Mouse (Mus musculus): ENCODE data around the gene Sdhaf2. TPM values are rescaled to one million over a fixed set of nuclear protein-coding genes. Genes with fewer than 3 reads are reported as not detected.

The Sdhaf2 gene
- polyA plus RNA-seq, 1 experiment from 2014 or later: 60.4 TPM

DNA sequence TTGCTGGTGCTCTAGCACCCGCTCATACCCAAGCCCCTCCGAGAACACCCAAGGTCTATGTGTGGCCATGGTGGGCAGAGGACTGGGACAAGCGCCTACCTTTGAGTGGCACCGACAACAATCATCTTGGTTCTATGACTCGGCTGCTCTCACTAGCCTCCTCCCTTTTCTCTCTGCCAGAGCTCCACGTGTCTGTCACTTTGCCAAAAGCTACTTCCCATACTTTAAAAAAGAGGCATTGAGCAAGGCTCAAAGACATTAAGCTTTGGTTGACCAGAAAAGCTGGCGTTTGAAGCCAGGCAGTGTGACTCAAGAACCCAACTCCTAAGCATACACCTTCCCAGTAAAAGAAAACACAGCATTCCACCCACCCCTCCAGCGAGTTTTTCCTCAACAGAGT, 67.8 kb downstream of the Sdhaf2 start:
- Histone ChIP-seq H3K9me3 (ENCODE audit: control insufficient read depth, low read length) (no peaks in the 10 kb centered on the region), H3K4me1 (replicated peaks; ENCODE audit: control insufficient read depth, insufficient read depth, low read length) (peaks cover 2% of the 10 kb centered on the region), H3K4me3 (ENCODE audit: low read depth, low read length) (no peak overlapping the region), H3K9ac (ENCODE audit: low read depth, low read length) (no peak overlapping the region), H3K27me3 (replicated peaks; ENCODE audit: control insufficient read depth, insufficient read depth, low read length) (peaks cover 86% of the 10 kb centered on the region), H3K4me2 (peak overlapping the region; percentile 62), H3K36me3 (ENCODE audit: control insufficient read depth, insufficient read depth, low read length) (no peaks in the 10 kb centered on the region), H3K27ac (ENCODE audit: low read depth, low read length) (no peak overlapping the region)
- ATAC-seq (replicated peaks; ENCODE audit: low FRiP score): no peak
- 31% methylated on average over 8 of the region's 8 CpGs for WGBS
- DNase-seq (ENCODE audit: low spot score): no peak

GRCm38 (mm10) chr19:10457484-10457800, 68.5 kb downstream of the Sdhaf2 start:
- Histone ChIP-seq H3K9me3 (ENCODE audit: control insufficient read depth, low read length) (no peaks in the 10 kb centered on the region), H3K4me2 (peak overlapping the region; percentile 62), H3K4me3 (ENCODE audit: low read depth, low read length) (peak overlapping the region; percentile 44), H3K36me3 (ENCODE audit: control insufficient read depth, insufficient read depth, low read length) (no peaks in the 10 kb centered on the region), H3K27me3 (replicated peaks; ENCODE audit: control insufficient read depth, insufficient read depth, low read length) (peaks cover 86% of the 10 kb centered on the region), H3K27ac (ENCODE audit: low read depth, low read length) (no peak overlapping the region), H3K4me1 (replicated peaks; ENCODE audit: control insufficient read depth, insufficient read depth, low read length) (peaks cover 2% of the 10 kb centered on the region), H3K9ac (ENCODE audit: low read depth, low read length) (no peak overlapping the region)
- peak; percentile 78 for ATAC-seq (replicated peaks; ENCODE audit: low FRiP score)
- peak; percentile 73 for DNase-seq (ENCODE audit: low spot score)
- whole genome bisulfite sequencing: 1% methylated on average over 33 of the region's 34 CpGs

- peaks cover 80% of the 10 kb centered on the region for H3K27me3 ChIP-seq (replicated peaks; ENCODE audit: control insufficient read depth, insufficient read depth, low read length)
- H3K9ac ChIP-seq (ENCODE audit: low read depth, low read length): no peak within 1 kb of the TSS
- peak; percentile 36; the same call in 1 of the 2 replicates for ATAC-seq (replicated peaks; ENCODE audit: low FRiP score)
- H3K36me3 ChIP-seq (ENCODE audit: control insufficient read depth, insufficient read depth, low read length): no peaks in the 10 kb centered on the region
- peak; percentile 57 for DNase-seq (ENCODE audit: low spot score)
- peaks cover 2% of the 10 kb centered on the region for H3K4me1 ChIP-seq (replicated peaks; ENCODE audit: control insufficient read depth, insufficient read depth, low read length)
- H3K4me2 ChIP-seq: peak within 1 kb of the TSS; percentile 62
- no peaks in the 10 kb centered on the region for H3K9me3 ChIP-seq (ENCODE audit: control insufficient read depth, low read length)
- peak within 1 kb of the TSS; percentile 44 for H3K4me3 ChIP-seq (ENCODE audit: low read depth, low read length)
- 1% methylated on average over 90 of the region's 96 CpGs for WGBS
- no peak within 1 kb of the TSS for H3K27ac ChIP-seq (ENCODE audit: low read depth, low read length)
Observed at GRCm38 (mm10) chr19:10456752-10457483, 69.0 kb downstream of the Sdhaf2 start, which contains the start of gene Lrrc10b. TSS of gene Lrrc10b (minus strand) at chr19:10457473.

DNA sequence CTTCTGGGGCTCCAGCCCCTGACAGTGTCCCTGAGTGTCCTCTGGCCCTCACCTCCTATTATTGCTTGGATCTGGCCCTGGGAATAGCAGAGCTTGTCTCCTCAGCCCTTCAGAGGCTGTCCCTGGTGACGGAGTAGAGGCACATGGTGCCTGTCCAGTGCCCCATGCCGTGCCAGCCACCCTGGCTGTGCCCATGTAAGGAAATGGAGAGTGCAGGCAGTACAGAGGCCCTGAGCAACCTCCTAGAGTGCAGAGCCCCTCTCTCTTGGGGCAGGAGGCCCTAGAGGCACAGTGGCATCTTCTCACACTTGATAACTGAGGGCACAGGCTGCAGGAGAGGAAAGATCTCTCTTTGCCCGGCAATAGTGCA, 70.5 kb downstream of the Sdhaf2 start:
- H3K4me3 ChIP-seq (ENCODE audit: low read depth, low read length): no peak overlapping the region
- H3K27me3 ChIP-seq (replicated peaks; ENCODE audit: control insufficient read depth, insufficient read depth, low read length): peaks cover 67% of the 10 kb centered on the region
- 68% methylated on average over 3 of the region's 3 CpGs for WGBS
- peaks cover 2% of the 10 kb centered on the region for H3K4me1 ChIP-seq (replicated peaks; ENCODE audit: control insufficient read depth, insufficient read depth, low read length)
- ATAC-seq (replicated peaks; ENCODE audit: low FRiP score) (no peak), DNase-seq (ENCODE audit: low spot score) (no peak)
- no peak overlapping the region for H3K9ac ChIP-seq (ENCODE audit: low read depth, low read length)
- H3K9me3 ChIP-seq (ENCODE audit: control insufficient read depth, low read length): no peaks in the 10 kb centered on the region
- H3K4me2 ChIP-seq: no peak overlapping the region
- no peak overlapping the region for H3K27ac ChIP-seq (ENCODE audit: low read depth, low read length)
- H3K36me3 ChIP-seq (ENCODE audit: control insufficient read depth, insufficient read depth, low read length): no peaks in the 10 kb centered on the region

GRCm38 (mm10) chr19:10454718-10455436, 71.1 kb downstream of the Sdhaf2 start:
- no peak overlapping the region for H3K27ac ChIP-seq (ENCODE audit: low read depth, low read length)
- H3K9ac ChIP-seq (ENCODE audit: low read depth, low read length): no peak overlapping the region
- no peaks in the 10 kb centered on the region for H3K9me3 ChIP-seq (ENCODE audit: control insufficient read depth, low read length)
- ATAC-seq (replicated peaks; ENCODE audit: low FRiP score): no peak
- no peak overlapping the region for H3K4me3 ChIP-seq (ENCODE audit: low read depth, low read length)
- no peaks in the 10 kb centered on the region for H3K36me3 ChIP-seq (ENCODE audit: control insufficient read depth, insufficient read depth, low read length)
- H3K4me2 ChIP-seq: no peak overlapping the region
- peaks cover 2% of the 10 kb centered on the region for H3K4me1 ChIP-seq (replicated peaks; ENCODE audit: control insufficient read depth, insufficient read depth, low read length)
- WGBS: 56% methylated on average over 4 of the region's 4 CpGs
- no peak for DNase-seq (ENCODE audit: low spot score)
- peaks cover 62% of the 10 kb centered on the region for H3K27me3 ChIP-seq (replicated peaks; ENCODE audit: control insufficient read depth, insufficient read depth, low read length)

Other genes starting within 250 kb of the Sdhaf2 start
- 0.77 and 0.82 TPM in 2 replicates for gene Dagla, start 221.3 kb downstream of the Sdhaf2 start, polyA plus RNA-seq (2014; fragmentation: Nextera tagmentation; extraction: Ambion mirVana)
- 1.2 and 1.4 TPM in 2 replicates for gene Syt7, start 137.1 kb downstream of the Sdhaf2 start, polyA plus RNA-seq (2014; fragmentation: Nextera tagmentation; extraction: Ambion mirVana)
- gene Lrrc10b, start 68.7 kb downstream of the Sdhaf2 start, polyA plus RNA-seq (2014; fragmentation: Nextera tagmentation; extraction: Ambion mirVana): 0.14 TPM in 1 of 2 replicates, not detected in the other
- gene Ppp1r32, start 43.2 kb downstream of the Sdhaf2 start, polyA plus RNA-seq (2014; fragmentation: Nextera tagmentation; extraction: Ambion mirVana): 0.12 TPM in 1 of 2 replicates, not detected in the other
- gene Cpsf7, start 876 bp downstream of the Sdhaf2 start, polyA plus RNA-seq (2014; fragmentation: Nextera tagmentation; extraction: Ambion mirVana): 42.6 and 44.8 TPM in 2 replicates
- 33.7 and 35.9 TPM in 2 replicates for gene Tmem216, start 30.1 kb upstream of the Sdhaf2 start, polyA plus RNA-seq (2014; fragmentation: Nextera tagmentation; extraction: Ambion mirVana)
- 14.9 and 18.5 TPM in 2 replicates for gene Cyb561a3, start 51.0 kb upstream of the Sdhaf2 start, polyA plus RNA-seq (2014; fragmentation: Nextera tagmentation; extraction: Ambion mirVana)
- 32.6 and 33.3 TPM in 2 replicates for gene Tmem138, start 51.2 kb upstream of the Sdhaf2 start, polyA plus RNA-seq (2014; fragmentation: Nextera tagmentation; extraction: Ambion mirVana)
- gene Ddb1, start 79.2 kb upstream of the Sdhaf2 start, polyA plus RNA-seq (2014; fragmentation: Nextera tagmentation; extraction: Ambion mirVana): 311 and 347 TPM in 2 replicates
- gene Tkfc, start 79.5 kb upstream of the Sdhaf2 start, polyA plus RNA-seq (2014; fragmentation: Nextera tagmentation; extraction: Ambion mirVana): 16.1 and 16.2 TPM in 2 replicates
- 7.8 and 10.4 TPM in 2 replicates for gene Vwce, start 108.1 kb upstream of the Sdhaf2 start, polyA plus RNA-seq (2014; fragmentation: Nextera tagmentation; extraction: Ambion mirVana)
- gene Pga5, start 151.9 kb upstream of the Sdhaf2 start, polyA plus RNA-seq (2014; fragmentation: Nextera tagmentation; extraction: Ambion mirVana): not detected in 2 replicates
- gene Vps37c, start 162.6 kb upstream of the Sdhaf2 start, polyA plus RNA-seq (2014; fragmentation: Nextera tagmentation; extraction: Ambion mirVana): 23.2 TPM in 2 replicates
- gene Cd5, start 212.9 kb upstream of the Sdhaf2 start, polyA plus RNA-seq (2014; fragmentation: Nextera tagmentation; extraction: Ambion mirVana): 0.05 TPM in 1 of 2 replicates, not detected in the other